Mouse (Mus musculus) thymus, adult 2 months (tissue): Measurements from ENCODE around the gene Hk1.

Source experiments
- CTCF ChIP-seq: fragments of 200-500 bp; IDR thresholded peaks from 2 replicates; pipeline ENCODE4 v1.5.1; 2012; ENCODE audit warnings: mild to moderate bottlenecking, control low read depth, low read length, moderate library complexity, borderline replicate concordance; ENCODE audit not compliant: control insufficient read depth, poor library complexity, insufficient read depth; ENCODE audit errors: extremely low read depth
- POLR2A ChIP-seq: fragments of 200-500 bp; IDR thresholded peaks from 2 replicates; pipeline ENCODE4 v1.6.1; 2012; ENCODE audit warnings: mild to moderate bottlenecking, low read length, control low read depth, moderate library complexity; ENCODE audit not compliant: control insufficient read depth, poor library complexity, insufficient read depth; ENCODE audit errors: extremely low read depth

DNA sequence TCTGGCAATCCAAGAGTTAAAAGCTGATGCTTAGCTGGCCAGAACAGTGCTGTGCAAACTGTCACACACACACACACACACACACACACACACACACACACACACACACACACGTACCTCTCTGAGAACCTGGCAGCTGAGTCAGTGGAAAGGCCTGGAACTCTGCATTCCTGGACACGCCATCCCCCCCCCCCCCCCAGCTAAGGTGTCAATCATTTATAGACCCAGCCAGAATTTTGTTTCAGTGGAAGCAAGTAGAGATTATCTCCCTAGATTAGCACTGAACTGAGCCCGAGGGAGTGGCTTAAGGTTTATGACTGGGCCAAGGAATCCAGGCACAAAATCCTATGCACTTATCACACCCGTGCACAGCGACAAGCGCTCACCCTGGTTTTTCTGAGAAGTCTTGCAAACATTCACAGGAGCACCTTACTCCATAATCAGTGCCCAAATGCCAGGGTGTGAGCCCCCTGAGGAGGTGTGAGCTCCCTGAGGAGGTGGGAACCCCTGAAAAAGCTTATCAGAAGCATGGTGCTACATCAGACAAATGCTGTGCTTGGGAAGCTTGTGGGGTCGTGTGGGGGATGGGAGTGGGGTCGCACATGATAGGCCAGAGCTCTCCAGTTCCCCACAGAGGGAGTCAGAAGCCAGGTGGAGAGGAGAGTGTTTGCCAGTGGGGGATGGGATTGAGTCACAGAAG lies 33.3 kb upstream of the Hk1 start:
- TF ChIP-seq POLR2A (no peak), CTCF (no peak)
